Mouse (Mus musculus): ENCODE results near the gene Btbd16.

The Btbd16 gene

GRCm38 (mm10) chr7:130768151-130768550, 5.7 kb upstream of the Btbd16 start:
- DNase-seq (ENCODE audit: low spot score), result no peak

GRCm38 (mm10) chr7:130770707-130771106, 3.2 kb upstream of the Btbd16 start:
- peak; percentile 78 for DNase-seq (ENCODE audit: low spot score)

GRCm38 (mm10) chr7:130773171-130773830, 568 bp upstream of the Btbd16 start:
- peak; percentile 51 for DNase-seq (ENCODE audit: low spot score)

GRCm38 (mm10) chr7:130780866-130781419, 7.1 kb downstream of the Btbd16 start:
- DNase-seq (ENCODE audit: low spot score), result no peak

GRCm38 (mm10) chr7:130782501-130783050, 8.7 kb downstream of the Btbd16 start:
- DNase-seq (ENCODE audit: low spot score), result no peak

- no peak for DNase-seq (ENCODE audit: low spot score)
Measured at GRCm38 (mm10) chr7:130785923-130786575, 12.2 kb downstream of the Btbd16 start.

GRCm38 (mm10) chr7:130786708-130787107, 12.8 kb downstream of the Btbd16 start:
- no peak for DNase-seq (ENCODE audit: low spot score)

GRCm38 (mm10) chr7:130787537-130787936, 13.7 kb downstream of the Btbd16 start:
- DNase-seq (ENCODE audit: low spot score), result no peak

GRCm38 (mm10) chr7:130788950-130789349, 15.1 kb downstream of the Btbd16 start:
- no peak for DNase-seq (ENCODE audit: low spot score)

GRCm38 (mm10) chr7:130789456-130789855, 15.6 kb downstream of the Btbd16 start:
- DNase-seq (ENCODE audit: low spot score), result no peak

GRCm38 (mm10) chr7:130793671-130794070, 19.8 kb downstream of the Btbd16 start:
- DNase-seq (ENCODE audit: low spot score), result no peak

- DNase-seq (ENCODE audit: low spot score), result peak; percentile 50
Measured at GRCm38 (mm10) chr7:130796786-130797185, 22.9 kb downstream of the Btbd16 start.

GRCm38 (mm10) chr7:130797524-130797923, 23.7 kb downstream of the Btbd16 start:
- no peak for DNase-seq (ENCODE audit: low spot score)

GRCm38 (mm10) chr7:130799418-130799817, 25.5 kb downstream of the Btbd16 start:
- DNase-seq (ENCODE audit: low spot score), result no peak

- no peak for DNase-seq (ENCODE audit: low spot score)
Measured at GRCm38 (mm10) chr7:130800681-130801080, 26.8 kb downstream of the Btbd16 start.

GRCm38 (mm10) chr7:130801811-130802210, 27.9 kb downstream of the Btbd16 start:
- DNase-seq (ENCODE audit: low spot score), result no peak

GRCm38 (mm10) chr7:130803251-130803825, 29.5 kb downstream of the Btbd16 start:
- no peak for DNase-seq (ENCODE audit: low spot score)

- DNase-seq (ENCODE audit: low spot score), result no peak
Measured at GRCm38 (mm10) chr7:130804991-130805390, 31.1 kb downstream of the Btbd16 start.

- no peak for DNase-seq (ENCODE audit: low spot score)
Measured at GRCm38 (mm10) chr7:130807749-130808148, 33.9 kb downstream of the Btbd16 start.

GRCm38 (mm10) chr7:130808694-130809093, 34.8 kb downstream of the Btbd16 start:
- DNase-seq (ENCODE audit: low spot score), result no peak

GRCm38 (mm10) chr7:130810238-130810637, 36.4 kb downstream of the Btbd16 start:
- DNase-seq (ENCODE audit: low spot score), result no peak

GRCm38 (mm10) chr7:130812407-130812806, 38.5 kb downstream of the Btbd16 start:
- DNase-seq (ENCODE audit: low spot score), result no peak

GRCm38 (mm10) chr7:130815601-130816000, 41.7 kb downstream of the Btbd16 start:
- no peak for DNase-seq (ENCODE audit: low spot score)
